Mouse (Mus musculus) embryonic facial prominence, embryonic 15.5 days (tissue): ENCODE data around the gene Gm47429. TPM values are rescaled to one million over a fixed set of nuclear protein-coding genes. Genes with fewer than 3 reads are reported as not detected.

ENCODE experiments used
- ATAC-seq: fragments of 200-750 bp; cut with Nextera tagmentation; 2 replicates; pipeline ENCODE4 v1.8.0; 2017; ENCODE audit warnings: low read depth, moderate TSS enrichment; ENCODE audit not compliant: insufficient number of reproducible peaks, low FRiP score, low TSS enrichment
- H3K27ac ChIP-seq: fragments of 300-500 bp; sonication (generic); replicated peaks from 2 replicates; pipeline ENCODE4 v1.5.1; 2015; ENCODE audit warnings: mild to moderate bottlenecking, inconsistent platforms
- H3K27me3 ChIP-seq: fragments of 300-500 bp; sonication (generic); 2 replicates; pipeline ENCODE4 v1.6.1; 2015; ENCODE audit warnings: inconsistent platforms
- H3K36me3 ChIP-seq: fragments of 300-500 bp; sonication (generic); 2 replicates; pipeline ENCODE4 v1.6.1; 2015; ENCODE audit warnings: mild to moderate bottlenecking, inconsistent platforms
- H3K4me1 ChIP-seq: fragments of 300-500 bp; sonication (generic); 2 replicates; pipeline ENCODE4 v1.6.1; 2015; ENCODE audit warnings: inconsistent platforms
- H3K4me2 ChIP-seq: fragments of 300-500 bp; sonication (generic); replicated peaks from 2 replicates; pipeline ENCODE4 v1.6.1; 2015; ENCODE audit warnings: mild to moderate bottlenecking, inconsistent platforms
- H3K4me3 ChIP-seq: fragments of 300-500 bp; sonication (generic); replicated peaks from 2 replicates; pipeline ENCODE4 v1.5.1; 2015; ENCODE audit warnings: mild to moderate bottlenecking, inconsistent platforms
- H3K9ac ChIP-seq: fragments of 300-500 bp; sonication (generic); 2 replicates; pipeline ENCODE4 v1.6.1; 2015; ENCODE audit warnings: inconsistent platforms
- H3K9me3 ChIP-seq: fragments of 300-500 bp; sonication (generic); replicated peaks from 2 replicates; pipeline ENCODE4 v1.6.1; 2016; ENCODE audit warnings: inconsistent platforms
- WGBS: fragments of 180-500 bp; shearing (Covaris S2); methylation state at CpG from one replicate; pipeline ENCODE4 v1.1.7; 2015; 5-methylcytosine and 5-hydroxymethylcytosine counted together
- polyA plus RNA-seq: library from polyadenylated mRNA; unstranded; fragments of >200 nt; fragmentation: Nextera tagmentation; extraction: Ambion mirVana; gene quantifications from 2 replicates; pipeline ENCODE4 v1.2.1, GENCODE M21; 2015

The Gm47429 gene
- polyA plus RNA-seq, 1 experiment from 2014 or later: not detected

DNA sequence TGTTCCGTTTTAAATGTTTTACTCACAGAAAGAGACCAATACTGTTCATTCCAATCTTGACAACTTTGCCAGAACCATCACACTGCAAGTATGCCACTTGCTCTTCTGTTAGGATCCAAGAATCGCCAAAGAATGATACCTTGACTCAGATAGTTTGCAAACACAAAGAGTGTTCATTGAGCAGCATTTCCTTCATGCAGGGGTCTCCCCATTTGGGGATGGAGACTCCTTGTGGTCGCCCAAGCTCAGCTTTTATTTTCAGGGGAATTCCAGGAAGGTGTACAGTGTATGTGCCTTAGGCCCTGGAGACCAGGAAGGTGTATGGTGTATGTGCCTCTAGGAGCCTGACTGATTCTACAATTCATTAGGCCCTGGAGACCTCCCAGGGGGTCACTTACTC, 25.3 kb downstream of the Gm47429 start:
- H3K4me1 ChIP-seq: peaks cover 12% of the 10 kb centered on the region
- peak overlapping the region; percentile 75 for H3K4me3 ChIP-seq
- H3K4me2 ChIP-seq: peak overlapping the region; percentile 61
- peak overlapping the region; percentile 75 for H3K9ac ChIP-seq
- WGBS: 32% methylated on average over 3 of the region's 3 CpGs
- no peaks in the 10 kb centered on the region for H3K9me3 ChIP-seq
- H3K27me3 ChIP-seq: no peaks in the 10 kb centered on the region
- no peak overlapping the region for H3K27ac ChIP-seq
- H3K36me3 ChIP-seq: peaks cover 13% of the 10 kb centered on the region
- ATAC-seq: no peak

DNA sequence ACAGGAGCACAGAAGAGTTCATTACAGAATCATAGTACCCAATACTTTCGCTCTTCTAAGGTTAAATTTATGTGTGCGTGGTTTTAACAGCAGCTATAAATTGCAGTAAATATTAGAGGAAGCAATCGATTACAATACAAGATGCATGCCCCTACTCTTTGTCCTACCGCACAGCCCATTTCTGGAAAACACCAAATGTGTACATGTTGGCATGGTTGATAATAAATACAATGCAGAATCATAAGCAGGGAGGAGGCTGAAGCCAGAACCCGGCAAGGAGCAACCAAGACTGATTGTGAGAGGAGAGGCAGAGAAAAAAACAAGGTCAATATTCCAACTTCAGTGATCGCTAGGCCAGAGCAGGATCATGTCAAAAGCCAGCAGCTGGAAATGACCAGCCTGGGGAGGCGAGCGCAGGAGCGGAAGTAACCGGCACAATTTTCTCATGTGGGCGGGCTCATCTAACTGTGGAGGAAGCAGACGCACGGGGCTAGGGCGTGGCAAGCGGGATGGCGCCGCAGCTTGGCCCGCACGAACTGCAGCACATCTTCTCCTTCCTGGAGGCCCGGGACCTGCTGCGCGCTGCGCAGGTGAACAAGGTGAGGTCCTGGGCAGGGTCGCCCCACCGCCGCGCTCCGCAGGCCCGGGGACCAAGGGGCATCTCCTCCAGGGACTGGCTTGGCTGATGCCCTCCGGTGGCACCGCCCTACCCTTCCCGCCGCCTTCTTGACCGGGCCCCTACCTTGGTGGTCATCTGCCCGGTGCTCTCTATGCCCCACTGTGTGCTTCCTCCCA, 26.1 kb downstream of the Gm47429 start, which contains the start of gene Fbxw17:
Gene Fbxw17 (plus strand): TSS at position 476 of the 795 bp plus-strand sequence.
- H3K9me3 ChIP-seq: no peaks in the 10 kb centered on the region
- no peak within 1 kb of the TSS for H3K27ac ChIP-seq
- no peaks in the 10 kb centered on the region for H3K27me3 ChIP-seq
- peak; percentile 94 for ATAC-seq
- H3K4me3 ChIP-seq: peak within 1 kb of the TSS; percentile 75
- peak within 1 kb of the TSS; percentile 75 for H3K9ac ChIP-seq
- peaks cover 12% of the 10 kb centered on the region for H3K4me1 ChIP-seq
- WGBS: 11% methylated on average over 34 of the region's 35 CpGs
- peak within 1 kb of the TSS; percentile 61 for H3K4me2 ChIP-seq
- H3K36me3 ChIP-seq: peaks cover 5% of the 10 kb centered on the region

Other genes starting within 250 kb of the Gm47429 start
- not detected in 2 replicates for gene Gm906, start 193.6 kb downstream of the Gm47429 start, polyA plus RNA-seq
- gene Fbxw17, start 26.0 kb downstream of the Gm47429 start, polyA plus RNA-seq: 30.7 and 33.5 TPM in 2 replicates
- gene Nutm2, start 23.4 kb upstream of the Gm47429 start, polyA plus RNA-seq: not detected in 2 replicates
- gene Gm904, start 199.3 kb upstream of the Gm47429 start, polyA plus RNA-seq: not detected in 2 replicates